Mouse (Mus musculus) hindbrain, embryonic 16.5 days (tissue): ENCODE results near the gene Tcea2. TPM values are rescaled to one million over a fixed set of nuclear protein-coding genes. Genes with fewer than 3 reads are reported as not detected.

Experiments used
- ATAC-seq: fragments of 200-750 bp; cut with Nextera tagmentation; 2 replicates; pipeline ENCODE4 v1.8.0; 2017; ENCODE audit warnings: moderate TSS enrichment, moderate library complexity
- H3K27ac ChIP-seq: fragments of 300-500 bp; sonication (generic); 2 replicates; pipeline ENCODE4 v1.5.1; 2014; ENCODE audit warnings: low read depth, mild to moderate bottlenecking, control low read depth, low read length, moderate library complexity
- H3K27me3 ChIP-seq: fragments of 300-500 bp; sonication (generic); replicated peaks from 2 replicates; pipeline ENCODE4 v1.6.1; 2014; ENCODE audit warnings: low read length; ENCODE audit not compliant: control insufficient read depth, insufficient read depth
- H3K36me3 ChIP-seq: fragments of 300-500 bp; sonication (generic); 2 replicates; pipeline ENCODE4 v1.6.1; 2014; ENCODE audit warnings: mild to moderate bottlenecking, low read length, moderate library complexity, mixed read lengths; ENCODE audit not compliant: control insufficient read depth, insufficient read depth
- H3K4me1 ChIP-seq: fragments of 300-500 bp; sonication (generic); 2 replicates; pipeline ENCODE4 v1.6.1; 2014; ENCODE audit warnings: low read depth, low read length; ENCODE audit not compliant: control insufficient read depth, insufficient read depth
- H3K4me2 ChIP-seq: fragments of 300-500 bp; sonication (generic); 2 replicates; pipeline ENCODE4 v1.6.1; 2014; ENCODE audit warnings: mild to moderate bottlenecking, low read length, control low read depth, moderate library complexity
- H3K4me3 ChIP-seq: fragments of 300-500 bp; sonication (generic); 2 replicates; pipeline ENCODE4 v1.5.1; 2014; ENCODE audit warnings: mild to moderate bottlenecking, low read length, control low read depth, moderate library complexity
- H3K9ac ChIP-seq: fragments of 300-500 bp; sonication (generic); 2 replicates; pipeline ENCODE4 v1.6.1; 2014; ENCODE audit warnings: low read depth, mild to moderate bottlenecking, control low read depth, low read length, moderate library complexity
- H3K9me3 ChIP-seq: fragments of 300-500 bp; sonication (generic); 2 replicates; pipeline ENCODE4 v1.6.1; 2014; ENCODE audit warnings: mild to moderate bottlenecking, low read length, moderate library complexity; ENCODE audit not compliant: control insufficient read depth
- WGBS: fragments of 180-500 bp; shearing (Covaris S2); extraction: QIAGEN DNeasy Blood & Tissue Kit; methylation state at CpG from one replicate; pipeline ENCODE4 v1.1.7; 2014; 5-methylcytosine and 5-hydroxymethylcytosine counted together
- polyA plus RNA-seq: library from polyadenylated mRNA; unstranded; fragments of >200 nt; fragmentation: Nextera tagmentation; extraction: Ambion mirVana; gene quantifications from 2 replicates; pipeline ENCODE4 v1.2.1, GENCODE M21; 2015

Gene Tcea2
- 47.7 and 50.0 TPM in 2 replicates for polyA plus RNA-seq

- ATAC-seq: peak; percentile 62
- Histone ChIP-seq H3K4me1 (peaks cover 19% of the 10 kb centered on the region), H3K36me3 (no peaks in the 10 kb centered on the region), H3K9me3 (no peaks in the 10 kb centered on the region), H3K4me2 (peak within 1 kb of the TSS; percentile 90), H3K9ac (peak within 1 kb of the TSS; percentile 76), H3K27ac (peak within 1 kb of the TSS; percentile 45), H3K4me3 (peak within 1 kb of the TSS; percentile 52), H3K27me3 (no peaks in the 10 kb centered on the region)
- under 1% methylated on average over 53 of the region's 69 CpGs for WGBS
Observed at GRCm38 (mm10) chr2:181679951-181680715, at the start of gene Tcea2. Gene Tcea2, plus strand, starts transcription at chr2:181680310.

- Histone ChIP-seq H3K36me3 (peaks cover 30% of the 10 kb centered on the region), H3K9ac (no peak overlapping the region), H3K9me3 (no peaks in the 10 kb centered on the region), H3K4me3 (no peak overlapping the region), H3K27ac (no peak overlapping the region), H3K4me1 (no peaks in the 10 kb centered on the region), H3K27me3 (no peaks in the 10 kb centered on the region), H3K4me2 (no peak overlapping the region)
- 97% methylated on average over 6 of the region's 6 CpGs for WGBS
- ATAC-seq: no peak
Observed at GRCm38 (mm10) chr2:181632624-181633023, 47.5 kb upstream of the Tcea2 start.

DNA sequence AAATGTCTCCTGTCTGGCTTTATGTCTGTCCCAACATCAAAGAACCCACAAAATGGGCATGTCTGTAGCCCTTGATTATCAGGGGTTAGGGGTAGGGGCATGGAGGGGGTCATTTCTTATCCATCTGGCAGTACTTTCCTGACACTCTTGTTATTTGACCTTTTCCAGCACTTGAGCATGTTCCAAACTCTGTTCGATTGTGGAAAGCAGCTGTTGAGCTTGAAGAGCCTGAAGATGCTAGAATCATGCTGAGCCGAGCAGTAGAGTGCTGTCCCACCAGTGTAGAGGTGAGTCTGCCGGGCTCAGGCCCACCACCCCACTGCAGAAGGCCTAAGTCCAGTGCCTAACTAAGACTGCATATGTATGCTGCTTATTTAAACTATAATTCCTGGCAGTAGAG, 44.2 kb upstream of the Tcea2 start:
- no peak for ATAC-seq
- Histone ChIP-seq H3K9ac (no peak overlapping the region), H3K9me3 (no peaks in the 10 kb centered on the region), H3K27me3 (no peaks in the 10 kb centered on the region), H3K4me1 (no peaks in the 10 kb centered on the region), H3K4me3 (no peak overlapping the region), H3K36me3 (peaks cover 42% of the 10 kb centered on the region), H3K4me2 (no peak overlapping the region), H3K27ac (no peak overlapping the region)
- 91% methylated on average over 3 of the region's 3 CpGs for WGBS

- no peak for ATAC-seq
- H3K9me3 ChIP-seq: no peaks in the 10 kb centered on the region
- H3K4me2 ChIP-seq: no peak overlapping the region
- 91% methylated on average over 2 of the region's 2 CpGs for WGBS
- no peak overlapping the region for H3K9ac ChIP-seq
- no peak overlapping the region for H3K27ac ChIP-seq
- peaks cover 30% of the 10 kb centered on the region for H3K36me3 ChIP-seq
- H3K27me3 ChIP-seq: no peaks in the 10 kb centered on the region
- H3K4me3 ChIP-seq: no peak overlapping the region
- no peaks in the 10 kb centered on the region for H3K4me1 ChIP-seq
Observed at GRCm38 (mm10) chr2:181644361-181644760, 35.7 kb upstream of the Tcea2 start.

DNA sequence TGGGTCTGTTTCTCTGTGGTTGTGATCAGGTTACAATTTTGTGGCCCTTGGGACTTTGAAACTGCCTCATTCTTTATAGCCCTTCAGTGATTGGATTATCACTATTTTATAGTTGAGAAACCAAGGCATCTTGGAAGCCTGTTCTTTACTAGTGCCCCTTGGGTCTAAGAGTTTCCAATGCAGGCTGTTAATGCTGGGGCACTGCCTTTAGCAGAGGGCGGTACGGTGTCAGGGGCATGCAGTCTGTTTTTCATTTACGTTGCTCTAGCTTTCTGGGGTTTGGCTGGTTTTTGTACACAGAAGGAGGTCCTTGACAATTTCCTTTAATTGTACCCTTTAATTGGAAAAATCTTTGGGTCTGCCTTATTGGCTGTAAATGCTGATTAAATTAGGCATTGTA, 34.4 kb upstream of the Tcea2 start:
- peaks cover 36% of the 10 kb centered on the region for H3K36me3 ChIP-seq
- H3K27me3 ChIP-seq: no peaks in the 10 kb centered on the region
- H3K4me2 ChIP-seq: no peak overlapping the region
- H3K9ac ChIP-seq: no peak overlapping the region
- WGBS: 79% methylated on average over 3 of the region's 3 CpGs
- H3K27ac ChIP-seq: no peak overlapping the region
- no peaks in the 10 kb centered on the region for H3K4me1 ChIP-seq
- no peaks in the 10 kb centered on the region for H3K9me3 ChIP-seq
- ATAC-seq: no peak
- no peak overlapping the region for H3K4me3 ChIP-seq

GRCm38 (mm10) chr2:181646626-181647472, 33.3 kb upstream of the Tcea2 start:
- Histone ChIP-seq H3K9me3 (no peaks in the 10 kb centered on the region), H3K27me3 (no peaks in the 10 kb centered on the region), H3K9ac (no peak overlapping the region), H3K27ac (no peak overlapping the region), H3K4me2 (no peak overlapping the region), H3K4me1 (no peaks in the 10 kb centered on the region), H3K36me3 (peaks cover 33% of the 10 kb centered on the region), H3K4me3 (no peak overlapping the region)
- 93% methylated on average over 6 of the region's 6 CpGs for WGBS
- ATAC-seq: no peak

GRCm38 (mm10) chr2:181648926-181649325, 31.2 kb upstream of the Tcea2 start:
- H3K4me3 ChIP-seq: no peak overlapping the region
- no peaks in the 10 kb centered on the region for H3K4me1 ChIP-seq
- H3K9me3 ChIP-seq: no peaks in the 10 kb centered on the region
- WGBS: 87% methylated on average over 10 of the region's 10 CpGs
- no peak overlapping the region for H3K4me2 ChIP-seq
- peaks cover 40% of the 10 kb centered on the region for H3K36me3 ChIP-seq
- no peak overlapping the region for H3K9ac ChIP-seq
- no peaks in the 10 kb centered on the region for H3K27me3 ChIP-seq
- H3K27ac ChIP-seq: no peak overlapping the region
- ATAC-seq: no peak

DNA sequence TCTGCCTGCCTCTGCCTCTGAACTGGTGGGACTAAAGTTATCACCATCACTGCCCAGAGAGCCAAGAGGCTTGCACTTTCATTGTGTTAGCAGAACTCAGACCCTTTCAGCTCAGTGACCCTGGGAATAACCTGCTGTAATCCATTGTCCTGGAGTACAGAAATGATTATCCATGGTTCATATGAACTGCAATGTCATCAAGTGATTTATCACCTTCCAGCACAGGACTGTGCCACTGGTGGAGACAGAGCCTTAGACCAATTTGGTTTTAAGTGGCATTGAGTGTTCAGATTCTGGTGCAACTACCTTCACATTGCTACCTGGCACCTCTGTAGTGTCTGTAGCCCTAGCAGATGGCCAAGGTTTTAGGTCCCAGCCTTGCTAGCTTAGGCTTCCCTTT, 27.0 kb upstream of the Tcea2 start:
- Histone ChIP-seq H3K4me3 (no peak overlapping the region), H3K27ac (no peak overlapping the region), H3K36me3 (peaks cover 50% of the 10 kb centered on the region), H3K27me3 (no peaks in the 10 kb centered on the region), H3K9ac (no peak overlapping the region), H3K4me1 (no peaks in the 10 kb centered on the region), H3K4me2 (no peak overlapping the region), H3K9me3 (no peaks in the 10 kb centered on the region)
- ATAC-seq: no peak

DNA sequence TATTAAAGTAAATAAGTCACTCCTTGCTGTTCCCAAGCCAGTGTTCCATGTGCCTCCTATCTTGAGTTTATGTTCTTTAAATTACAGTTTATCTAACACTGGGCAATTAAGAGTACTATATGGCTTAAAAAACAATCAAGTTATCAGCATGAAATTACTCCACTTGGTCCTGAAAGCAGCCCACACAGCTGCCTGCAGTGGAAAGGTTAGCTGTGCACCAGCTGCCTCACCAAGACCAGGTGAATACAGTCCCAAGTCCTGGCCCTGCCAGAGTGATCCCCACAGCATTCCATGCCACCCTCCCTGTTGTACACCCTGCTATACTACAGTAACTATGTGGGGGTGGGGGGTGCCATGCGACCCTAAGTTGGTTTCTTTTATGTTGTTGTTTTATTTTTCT, 26.6 kb upstream of the Tcea2 start:
- H3K4me1 ChIP-seq: no peaks in the 10 kb centered on the region
- H3K36me3 ChIP-seq: peaks cover 50% of the 10 kb centered on the region
- no peaks in the 10 kb centered on the region for H3K27me3 ChIP-seq
- no peak overlapping the region for H3K27ac ChIP-seq
- H3K9ac ChIP-seq: no peak overlapping the region
- H3K4me3 ChIP-seq: no peak overlapping the region
- WGBS: 89% methylated on average over 1 of the region's 1 CpGs
- no peak for ATAC-seq
- no peak overlapping the region for H3K4me2 ChIP-seq
- H3K9me3 ChIP-seq: no peaks in the 10 kb centered on the region
